Mouse (Mus musculus) neural tube, embryonic 12.5 days (tissue): ENCODE data around the gene Plcxd1. TPM values are rescaled to one million over a fixed set of nuclear protein-coding genes. Genes with fewer than 3 reads are reported as not detected.

Source experiments
- ATAC-seq: fragments of 200-750 bp; cut with Nextera tagmentation; 2 replicates; pipeline ENCODE4 v1.8.0; 2017; ENCODE audit warnings: low read depth, mild to moderate bottlenecking, moderate TSS enrichment, moderate library complexity; ENCODE audit not compliant: low FRiP score
- H3K27ac ChIP-seq: fragments of 300-500 bp; sonication (generic); 2 replicates; pipeline ENCODE4 v1.5.1; 2016
- H3K27me3 ChIP-seq: fragments of 300-500 bp; sonication (generic); replicated peaks from 2 replicates; pipeline ENCODE4 v1.6.1; 2016; ENCODE audit warnings: mild to moderate bottlenecking
- H3K36me3 ChIP-seq: fragments of 300-500 bp; sonication (generic); 2 replicates; pipeline ENCODE4 v1.6.1; 2016; ENCODE audit warnings: mild to moderate bottlenecking
- H3K4me1 ChIP-seq: fragments of 300-500 bp; sonication (generic); 2 replicates; pipeline ENCODE4 v1.6.1; 2016
- H3K4me2 ChIP-seq: fragments of 300-500 bp; sonication (generic); replicated peaks from 2 replicates; pipeline ENCODE4 v1.6.1; 2016; ENCODE audit warnings: mild to moderate bottlenecking
- H3K4me3 ChIP-seq: fragments of 300-500 bp; sonication (generic); 2 replicates; pipeline ENCODE4 v1.5.1; 2016
- H3K9ac ChIP-seq: fragments of 300-500 bp; sonication (generic); 2 replicates; pipeline ENCODE4 v1.6.1; 2016; ENCODE audit warnings: mild to moderate bottlenecking
- H3K9me3 ChIP-seq: fragments of 300-500 bp; sonication (generic); 2 replicates; pipeline ENCODE4 v1.6.1; 2016; ENCODE audit warnings: mild to moderate bottlenecking
- WGBS: fragments of 180-500 bp; shearing (Covaris S2); methylation state at CpG from one replicate; pipeline ENCODE4 v1.1.7; 2016; 5-methylcytosine and 5-hydroxymethylcytosine counted together
- polyA plus RNA-seq: library from polyadenylated mRNA; unstranded; fragments of >200 nt; fragmentation: Nextera tagmentation; extraction: Ambion mirVana; gene quantifications from 2 replicates; pipeline ENCODE4 v1.2.1, GENCODE M21; 2016

Gene Plcxd1
- polyA plus RNA-seq, 1 experiment from 2014 or later, result 1.3 TPM

GRCm38 (mm10) chr5:110101716-110102347 is 2.1 kb downstream of the Plcxd1 start:
- 24% methylated on average over 34 of the region's 34 CpGs for WGBS
- Histone ChIP-seq H3K4me3 (peak overlapping the region; percentile 23), H3K9ac (0 out of 2 replicates have a peak overlapping the region, but pooled peaks have one; percentile 29), H3K4me1 (peaks cover 32% of the 10 kb centered on the region), H3K9me3 (no peaks in the 10 kb centered on the region), H3K27ac (no peak overlapping the region), H3K4me2 (peak overlapping the region; percentile 64), H3K36me3 (peaks cover 38% of the 10 kb centered on the region), H3K27me3 (peaks cover 5% of the 10 kb centered on the region; the same call in 1 of the 2 replicates)
- ATAC-seq, result peak; percentile 26

- 91% methylated on average over 13 of the region's 13 CpGs for WGBS
- no peak overlapping the region for H3K9ac ChIP-seq
- peaks cover 5% of the 10 kb centered on the region; the same call in 1 of the 2 replicates for H3K27me3 ChIP-seq
- no peak overlapping the region for H3K4me3 ChIP-seq
- H3K36me3 ChIP-seq, result peaks cover 38% of the 10 kb centered on the region
- H3K4me2 ChIP-seq, result no peak overlapping the region
- no peak overlapping the region for H3K27ac ChIP-seq
- ATAC-seq, result no peak
- no peaks in the 10 kb centered on the region for H3K9me3 ChIP-seq
- peaks cover 35% of the 10 kb centered on the region for H3K4me1 ChIP-seq
These were observed 2.7 kb downstream of the Plcxd1 start for GRCm38 (mm10) chr5:110102429-110102828.

- no peak overlapping the region for H3K27ac ChIP-seq
- H3K4me1 ChIP-seq, result peaks cover 35% of the 10 kb centered on the region
- peaks cover 5% of the 10 kb centered on the region; the same call in 1 of the 2 replicates for H3K27me3 ChIP-seq
- H3K36me3 ChIP-seq, result peaks cover 38% of the 10 kb centered on the region
- no peaks in the 10 kb centered on the region for H3K9me3 ChIP-seq
- no peak overlapping the region for H3K9ac ChIP-seq
- H3K4me3 ChIP-seq, result no peak overlapping the region
- no peak overlapping the region for H3K4me2 ChIP-seq
- no peak for ATAC-seq
- 97% methylated on average over 19 of the region's 19 CpGs for WGBS
These were observed 3.3 kb downstream of the Plcxd1 start for GRCm38 (mm10) chr5:110102853-110103625.

- Histone ChIP-seq H3K4me3 (no peak overlapping the region), H3K4me2 (no peak overlapping the region), H3K27me3 (peaks cover 5% of the 10 kb centered on the region; the same call in 1 of the 2 replicates), H3K27ac (no peak overlapping the region), H3K36me3 (peaks cover 38% of the 10 kb centered on the region), H3K9ac (no peak overlapping the region), H3K4me1 (peaks cover 35% of the 10 kb centered on the region), H3K9me3 (no peaks in the 10 kb centered on the region)
- 96% methylated on average over 27 of the region's 27 CpGs for WGBS
- ATAC-seq, result no peak
These were observed 4.3 kb downstream of the Plcxd1 start for GRCm38 (mm10) chr5:110103901-110104615.

- H3K4me3 ChIP-seq, result no peak overlapping the region
- H3K27ac ChIP-seq, result no peak overlapping the region
- no peak for ATAC-seq
- no peaks in the 10 kb centered on the region for H3K9me3 ChIP-seq
- peaks cover 35% of the 10 kb centered on the region for H3K4me1 ChIP-seq
- no peak overlapping the region for H3K9ac ChIP-seq
- 96% methylated on average over 36 of the region's 36 CpGs for WGBS
- H3K36me3 ChIP-seq, result peaks cover 38% of the 10 kb centered on the region
- H3K4me2 ChIP-seq, result no peak overlapping the region
- peaks cover 5% of the 10 kb centered on the region; the same call in 1 of the 2 replicates for H3K27me3 ChIP-seq
These were observed 5.0 kb downstream of the Plcxd1 start for GRCm38 (mm10) chr5:110104616-110105380.

- Histone ChIP-seq H3K4me1 (peaks cover 21% of the 10 kb centered on the region), H3K4me3 (peak overlapping the region; percentile 84), H3K9ac (peak overlapping the region; percentile 77), H3K27me3 (no peaks in the 10 kb centered on the region; the same call in 1 of the 2 replicates), H3K4me2 (peak overlapping the region; percentile 94), H3K27ac (no peak overlapping the region), H3K36me3 (peaks cover 38% of the 10 kb centered on the region), H3K9me3 (no peaks in the 10 kb centered on the region)
- 95% methylated on average over 26 of the region's 26 CpGs for WGBS
- no peak for ATAC-seq
These were observed 6.5 kb downstream of the Plcxd1 start for GRCm38 (mm10) chr5:110106140-110106871.

- Histone ChIP-seq H3K27ac (peak overlapping the region; percentile 89; the same call in 1 of the 2 replicates), H3K4me1 (peaks cover 14% of the 10 kb centered on the region), H3K27me3 (no peaks in the 10 kb centered on the region; the same call in 1 of the 2 replicates), H3K9me3 (no peaks in the 10 kb centered on the region), H3K36me3 (peaks cover 42% of the 10 kb centered on the region), H3K4me2 (peak overlapping the region; percentile 94), H3K9ac (peak overlapping the region; percentile 77), H3K4me3 (peak overlapping the region; percentile 84)
- 17% methylated on average over 41 of the region's 41 CpGs for WGBS
- ATAC-seq, result peak; percentile 18
These were observed 7.3 kb downstream of the Plcxd1 start for GRCm38 (mm10) chr5:110106901-110107564.

GRCm38 (mm10) chr5:110107581-110108304 is 8.0 kb downstream of the Plcxd1 start, which contains the start of gene Gtpbp6:
Gene Gtpbp6, minus strand, starts transcription at chr5:110108197.
- WGBS, result under 1% methylated on average over 71 of the region's 71 CpGs
- Histone ChIP-seq H3K27me3 (no peaks in the 10 kb centered on the region), H3K4me1 (peaks cover 13% of the 10 kb centered on the region), H3K9ac (peak within 1 kb of the TSS; percentile 77), H3K4me2 (peak within 1 kb of the TSS; percentile 94), H3K9me3 (no peaks in the 10 kb centered on the region), H3K4me3 (peak within 1 kb of the TSS; percentile 84), H3K36me3 (peaks cover 45% of the 10 kb centered on the region), H3K27ac (peak within 1 kb of the TSS; percentile 89; the same call in 1 of the 2 replicates)
- ATAC-seq, result peak; percentile 82

- Histone ChIP-seq H3K4me2 (peak overlapping the region; percentile 94), H3K4me3 (peak overlapping the region; percentile 84), H3K27me3 (no peaks in the 10 kb centered on the region), H3K9me3 (no peaks in the 10 kb centered on the region), H3K27ac (no peak overlapping the region), H3K9ac (peak overlapping the region; percentile 77; the same call in 1 of the 2 replicates), H3K36me3 (peaks cover 45% of the 10 kb centered on the region), H3K4me1 (peaks cover 13% of the 10 kb centered on the region)
- no peak for ATAC-seq
- 0% methylated on average over 7 of the region's 7 CpGs for WGBS
These were observed 8.5 kb downstream of the Plcxd1 start for GRCm38 (mm10) chr5:110108305-110108628.

- no peaks in the 10 kb centered on the region for H3K27me3 ChIP-seq
- H3K36me3 ChIP-seq, result peaks cover 39% of the 10 kb centered on the region
- no peaks in the 10 kb centered on the region for H3K9me3 ChIP-seq
- peak; percentile 54 for ATAC-seq
- H3K4me2 ChIP-seq, result peak within 1 kb of the TSS; percentile 75
- 1% methylated on average over 12 of the region's 12 CpGs for WGBS
- H3K9ac ChIP-seq, result peak within 1 kb of the TSS; percentile 56
- H3K27ac ChIP-seq, result peak within 1 kb of the TSS; percentile 61
- H3K4me1 ChIP-seq, result peaks cover 13% of the 10 kb centered on the region
- H3K4me3 ChIP-seq, result peak within 1 kb of the TSS; percentile 51
These were observed 10.2 kb downstream of the Plcxd1 start, which contains the start of gene Zfp605 for GRCm38 (mm10) chr5:110109991-110110441. Gene Zfp605, plus strand, starts transcription at chr5:110110092.
